Mouse (Mus musculus) hindbrain, embryonic 12.5 days (tissue): Measurements from ENCODE around the gene Htr1d. TPM values are rescaled to one million over a fixed set of nuclear protein-coding genes. Genes with fewer than 3 reads are reported as not detected.

Experiments used
- ATAC-seq: fragments of 200-750 bp; cut with Nextera tagmentation; 2 replicates; pipeline ENCODE4 v1.8.0; 2017; ENCODE audit warnings: moderate TSS enrichment; ENCODE audit not compliant: low FRiP score
- H3K27ac ChIP-seq: fragments of 300-500 bp; sonication (generic); 2 replicates; pipeline ENCODE4 v1.5.1; 2016; ENCODE audit warnings: mild to moderate bottlenecking
- H3K27me3 ChIP-seq: fragments of 300-500 bp; sonication (generic); 2 replicates; pipeline ENCODE4 v1.6.1; 2016; ENCODE audit warnings: mild to moderate bottlenecking
- H3K36me3 ChIP-seq: fragments of 300-500 bp; sonication (generic); 2 replicates; pipeline ENCODE4 v1.6.1; 2016; ENCODE audit warnings: mild to moderate bottlenecking
- H3K4me1 ChIP-seq: fragments of 300-500 bp; sonication (generic); 2 replicates; pipeline ENCODE4 v1.6.1; 2016
- H3K4me2 ChIP-seq: fragments of 300-500 bp; sonication (generic); replicated peaks from 2 replicates; pipeline ENCODE4 v1.6.1; 2016; ENCODE audit warnings: mild to moderate bottlenecking
- H3K4me3 ChIP-seq: fragments of 300-500 bp; sonication (generic); 2 replicates; pipeline ENCODE4 v1.5.1; 2016; ENCODE audit warnings: mild to moderate bottlenecking
- H3K9ac ChIP-seq: fragments of 300-500 bp; sonication (generic); 2 replicates; pipeline ENCODE4 v1.6.1; 2016; ENCODE audit warnings: mild to moderate bottlenecking, moderate library complexity
- H3K9me3 ChIP-seq: fragments of 300-500 bp; sonication (generic); replicated peaks from 2 replicates; pipeline ENCODE4 v1.6.1; 2016; ENCODE audit warnings: mild to moderate bottlenecking
- WGBS: fragments of 180-500 bp; shearing (Covaris S2); methylation state at CpG from one replicate; pipeline ENCODE4 v1.1.7; 2016; 5-methylcytosine and 5-hydroxymethylcytosine counted together
- polyA plus RNA-seq: library from polyadenylated mRNA; unstranded; fragments of >200 nt; fragmentation: Nextera tagmentation; extraction: Ambion mirVana; gene quantifications from 2 replicates; pipeline ENCODE4 v1.2.1, GENCODE M21; 2016

The Htr1d gene
- polyA plus RNA-seq, 1 experiment from 2014 or later: 0.26 TPM

GRCm38 (mm10) chr4:136470347-136471071 lies 47.2 kb downstream of the Htr1d start:
- H3K9ac ChIP-seq: peak overlapping the region; percentile 88
- no peaks in the 10 kb centered on the region for H3K9me3 ChIP-seq
- H3K27me3 ChIP-seq: peaks cover 7% of the 10 kb centered on the region; the same call in 1 of the 2 replicates
- no peaks in the 10 kb centered on the region for H3K36me3 ChIP-seq
- WGBS: under 1% methylated on average over 54 of the region's 58 CpGs
- peak overlapping the region; percentile 93 for H3K27ac ChIP-seq
- H3K4me1 ChIP-seq: peaks cover 26% of the 10 kb centered on the region
- peak; percentile 49 for ATAC-seq
- peak overlapping the region; percentile 65 for H3K4me2 ChIP-seq
- H3K4me3 ChIP-seq: peak overlapping the region; percentile 92

- ATAC-seq: no peak
- H3K9me3 ChIP-seq: no peaks in the 10 kb centered on the region
- H3K27me3 ChIP-seq: no peaks in the 10 kb centered on the region
- no peak overlapping the region for H3K4me3 ChIP-seq
- no peak overlapping the region for H3K4me2 ChIP-seq
- no peak overlapping the region for H3K27ac ChIP-seq
- H3K4me1 ChIP-seq: peaks cover 14% of the 10 kb centered on the region
- WGBS: 91% methylated on average over 1 of the region's 1 CpGs
- H3K36me3 ChIP-seq: no peaks in the 10 kb centered on the region
- H3K9ac ChIP-seq: no peak overlapping the region
Measured at GRCm38 (mm10) chr4:136476692-136477091, 53.4 kb downstream of the Htr1d start.

- Histone ChIP-seq H3K4me3 (no peak overlapping the region), H3K27me3 (no peaks in the 10 kb centered on the region), H3K4me1 (no peaks in the 10 kb centered on the region), H3K4me2 (no peak overlapping the region), H3K27ac (no peak overlapping the region), H3K36me3 (0 out of 2 replicates have a peak, but pooled peaks cover 2% of the 10 kb centered on the region), H3K9ac (no peak overlapping the region), H3K9me3 (no peaks in the 10 kb centered on the region)
- ATAC-seq: no peak
- WGBS: 86% methylated on average over 2 of the region's 2 CpGs
Measured at GRCm38 (mm10) chr4:136486549-136486948, 63.2 kb downstream of the Htr1d start.

Other genes with a start within 250 kb of the Htr1d start
- 11.6 and 11.8 TPM in 2 replicates for gene Asap3, start 217.2 kb upstream of the Htr1d start, polyA plus RNA-seq
- gene Tcea3, start 175.8 kb upstream of the Htr1d start, polyA plus RNA-seq: 5.0 and 7.2 TPM in 2 replicates
- 42.4 and 42.6 TPM in 2 replicates for gene Zfp46, start 138.8 kb upstream of the Htr1d start, polyA plus RNA-seq
- 219 and 236 TPM in 2 replicates for gene Hnrnpr, start 112.6 kb upstream of the Htr1d start, polyA plus RNA-seq
- gene 6030445D17Rik, start 38.7 kb downstream of the Htr1d start, polyA plus RNA-seq: 0.12 TPM in 1 of 2 replicates, not detected in the other
- 80.9 and 83.1 TPM in 2 replicates for gene Luzp1, start 46.2 kb downstream of the Htr1d start, polyA plus RNA-seq
- gene Kdm1a, start 179.2 kb downstream of the Htr1d start, polyA plus RNA-seq: 118 and 122 TPM in 2 replicates
- gene Tex46, start 186.9 kb downstream of the Htr1d start, polyA plus RNA-seq: not detected in 2 replicates
- 0.06 TPM in 1 of 2 replicates, not detected in the other for gene Lactbl1, start 199.1 kb downstream of the Htr1d start, polyA plus RNA-seq